Mouse (Mus musculus) MEL (cell line): ENCODE results near the gene Foxk2. TPM values are rescaled to one million over a fixed set of nuclear protein-coding genes. Genes with fewer than 3 reads are reported as not detected.
"Not testable (repeated sequence)": the region's sequence is repeated elsewhere in the genome, so short reads cannot be mapped to it uniquely, and the experiment has no call there.

ENCODE experiments used
- DNase-seq: peaks from one replicate; pipeline ENCODE4 v3.0.0; 2011; ENCODE audit warnings: low read depth, low spot score
- H3K27ac ChIP-seq: 2 replicates; pipeline ENCODE4 v1.5.1; 2012; ENCODE audit warnings: low read depth, mild to moderate bottlenecking, control low read depth, low read length, moderate library complexity; ENCODE audit not compliant: control insufficient read depth
- H3K27me3 ChIP-seq, 2 experiments: fragments of 150-350 bp in 1 of 2; sonication (generic) in 1 of 2; 2 replicates each; pipeline ENCODE4 v1.6.1; 2012; ENCODE audit warnings: low read length in 2 of 2, mild to moderate bottlenecking in 2 of 2, improper control_type of control experiment in 1 of 2, moderate library complexity in 1 of 2; ENCODE audit not compliant: insufficient read depth in 2 of 2, control insufficient read depth in 1 of 2
- H3K36me3 ChIP-seq, 2 experiments: 2 replicates each; pipeline ENCODE4 v1.6.1; 2012 to 2014; ENCODE audit warnings: low read length in 2 of 2, improper control_type of control experiment in 1 of 2, inconsistent platforms in 1 of 2, mild to moderate bottlenecking in 1 of 2; ENCODE audit not compliant: insufficient read depth in 2 of 2, control insufficient read depth in 1 of 2
- H3K4me1 ChIP-seq, 2 experiments: fragments of 150-350 bp in 1 of 2; sonication (generic) in 1 of 2; 2 replicates each; pipeline ENCODE4 v1.6.1; 2012; ENCODE audit warnings: low read length in 2 of 2, improper control_type of control experiment in 1 of 2, mild to moderate bottlenecking in 1 of 2; ENCODE audit not compliant: insufficient read depth in 2 of 2, control insufficient read depth in 1 of 2
- H3K4me3 ChIP-seq, 2 experiments: fragments of 150-350 bp in 1 of 2; sonication (generic) in 1 of 2; 2 replicates each; pipeline ENCODE4 v1.5.1; 2012; ENCODE audit warnings: low read depth in 2 of 2, low read length in 2 of 2, mild to moderate bottlenecking in 2 of 2, moderate library complexity in 2 of 2, control low read depth in 1 of 2, improper control_type of control experiment in 1 of 2; ENCODE audit not compliant: control insufficient read depth in 1 of 2, insufficient read depth in 1 of 2
- H3K79me2 ChIP-seq: 2 replicates; pipeline ENCODE4 v1.6.1; 2012; ENCODE audit warnings: mild to moderate bottlenecking, low read length, moderate library complexity; ENCODE audit not compliant: control insufficient read depth, poor library complexity, insufficient read depth
- H3K9ac ChIP-seq: 2 replicates; pipeline ENCODE4 v1.6.1; 2012; ENCODE audit warnings: low read depth, mild to moderate bottlenecking, control low read depth, low read length, moderate library complexity; ENCODE audit not compliant: control insufficient read depth, poor library complexity, severe bottlenecking
- H3K9me3 ChIP-seq: fragments of 150-350 bp; sonication (generic); replicated peaks from 2 replicates; pipeline ENCODE4 v1.6.1; 2012; ENCODE audit warnings: mild to moderate bottlenecking, low read length, improper control_type of control experiment, moderate library complexity; ENCODE audit not compliant: insufficient read depth
- CHD1 ChIP-seq: IDR thresholded peaks from 2 replicates; pipeline ENCODE4 v1.6.1; 2012; ENCODE audit warnings: low read depth, mild to moderate bottlenecking, inconsistent platforms, low read length, improper control_type of control experiment
- CHD2 ChIP-seq: IDR thresholded peaks from 2 replicates; pipeline ENCODE4 v1.6.1; 2011; ENCODE audit warnings: low read length, improper control_type of control experiment
- CTCF ChIP-seq, 3 experiments: IDR thresholded peaks in 2 of 3; conservative IDR thresholded peaks in 1 of 3; 2 replicates each; pipeline ENCODE4 v1.5.1; 2011 to 2012; ENCODE audit warnings: low read length in 3 of 3, low read depth in 2 of 3, mild to moderate bottlenecking in 2 of 3, improper control_type of control experiment in 1 of 3, inconsistent platforms in 1 of 3, mixed read lengths in 1 of 3, moderate library complexity in 1 of 3; ENCODE audit not compliant: control insufficient read depth in 1 of 3, insufficient read depth in 1 of 3, poor library complexity in 1 of 3, severe bottlenecking in 1 of 3
- ELF1 ChIP-seq: IDR thresholded peaks from 2 replicates; pipeline ENCODE4 v1.6.1; 2014; ENCODE audit warnings: low read depth, mild to moderate bottlenecking, inconsistent platforms, low read length, improper control_type of control experiment, moderate library complexity
- ETS1 ChIP-seq: IDR thresholded peaks from 2 replicates; pipeline ENCODE4 v1.6.1; 2012; ENCODE audit warnings: low read depth, mild to moderate bottlenecking, inconsistent platforms, low read length, improper control_type of control experiment, moderate library complexity
- GATA1 ChIP-seq: IDR thresholded peaks from 2 replicates; pipeline ENCODE4 v1.6.1; 2011; ENCODE audit warnings: low read depth, low read length, improper control_type of control experiment
- MAX ChIP-seq: IDR thresholded peaks from 2 replicates; pipeline ENCODE4 v1.6.1; 2011; ENCODE audit warnings: low read length, improper control_type of control experiment
- MEF2A ChIP-seq: IDR thresholded peaks from 2 replicates; pipeline ENCODE4 v1.6.1; 2014; ENCODE audit warnings: low read depth, mild to moderate bottlenecking, inconsistent platforms, low read length, improper control_type of control experiment; ENCODE audit not compliant: poor library complexity, insufficient replicate concordance, severe bottlenecking; ENCODE audit errors: extremely low read depth
- MXI1 ChIP-seq: IDR thresholded peaks from 2 replicates; pipeline ENCODE4 v1.6.1; 2011; ENCODE audit warnings: mild to moderate bottlenecking, low read depth, low read length, improper control_type of control experiment
- RAD21 ChIP-seq: IDR thresholded peaks from 2 replicates; pipeline ENCODE4 v1.6.1; 2011; ENCODE audit warnings: mild to moderate bottlenecking, low read depth, low read length, improper control_type of control experiment
- RCOR1 ChIP-seq: IDR thresholded peaks from 2 replicates; pipeline ENCODE4 v1.6.1; 2012; ENCODE audit warnings: low read depth, mild to moderate bottlenecking, inconsistent platforms, low read length, improper control_type of control experiment
- SIN3A ChIP-seq: IDR thresholded peaks from 2 replicates; pipeline ENCODE4 v1.6.1; 2012; ENCODE audit warnings: low read length, improper control_type of control experiment, inconsistent platforms
- SMC3 ChIP-seq: IDR thresholded peaks from 2 replicates; pipeline ENCODE4 v1.6.1; 2011; ENCODE audit warnings: low read depth, low read length, improper control_type of control experiment
- TAL1 ChIP-seq: IDR thresholded peaks from 2 replicates; pipeline ENCODE4 v1.6.1; 2012; ENCODE audit warnings: mild to moderate bottlenecking, inconsistent platforms, low read length, moderate library complexity, mixed read lengths
- TBP ChIP-seq: IDR thresholded peaks from 2 replicates; pipeline ENCODE4 v1.8.0; 2011; ENCODE audit warnings: low read depth, low read length, improper control_type of control experiment
- ZNF384 ChIP-seq: IDR thresholded peaks from 2 replicates; pipeline ENCODE4 v1.6.1; 2012; ENCODE audit warnings: low read depth, mild to moderate bottlenecking, inconsistent platforms, low read length, improper control_type of control experiment
- polyA plus RNA-seq, 2 experiments: library from polyadenylated mRNA; stranded (reverse) in 1 of 2; unstranded in 1 of 2; fragments of >175 nt in 1 of 2; fragments of >200 nt in 1 of 2; gene quantifications; 2 replicates each; pipeline versions ENCODE4 v1.2.1 to v1.2.4; 2012; ENCODE audit warnings: low replicate concordance in 2 of 2, low read depth in 1 of 2; ENCODE audit not compliant: insufficient read length in 2 of 2, insufficient read depth in 1 of 2, missing spikeins in 1 of 2
- total RNA-seq: library from RNA; depleted of rRNA; stranded (reverse); fragments of 300-350 nt; gene quantifications from 2 replicates; pipeline ENCODE4 v1.2.3, GENCODE M21; 2012

The Foxk2 gene
- total and polyA plus RNA-seq, 3 experiments = 64.5 to 317 (median 68.0) TPM

DNA sequence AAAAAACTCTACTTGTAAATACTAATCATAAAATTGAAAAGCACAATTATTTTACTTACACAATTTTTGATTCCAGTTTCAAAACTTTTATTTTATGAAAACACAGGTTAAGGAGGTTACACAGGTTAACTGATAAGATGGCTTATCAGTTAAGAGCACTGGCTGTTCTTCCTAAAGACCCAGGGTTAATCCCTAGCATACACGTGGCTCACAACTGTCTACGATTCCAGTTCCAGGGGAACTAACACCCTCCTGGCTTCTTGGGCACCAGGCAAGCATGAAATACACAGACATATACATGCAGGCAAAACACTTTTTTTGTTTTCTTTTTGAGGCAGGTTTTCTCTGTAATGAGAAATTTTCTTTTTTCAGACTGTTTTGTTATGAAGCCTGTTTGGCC, 88.4 kb downstream of the Foxk2 start:
- Histone ChIP-seq H3K27me3 (no peaks in the 10 kb centered on the region), H3K4me3 (no peak overlapping the region), H3K4me1 (peaks cover 10 to 14% of the 10 kb centered on the region in 2 experiments; a peak in 3 of 4 replicates), H3K9me3 (no peaks in the 10 kb centered on the region), H3K27ac (no peak overlapping the region), H3K9ac (no peak overlapping the region), H3K36me3 (peaks cover 13 to 42% of the 10 kb centered on the region in 2 experiments), H3K79me2 (peaks cover 51% of the 10 kb centered on the region)
- TF ChIP-seq GATA1 (peak; percentile 38; the same call in 1 of the 2 replicates), ETS1 (no peak), ELF1 (no peak), MXI1 (no peak), CHD1 (no peak), MAX (no peak), RAD21 (no peak), TAL1 (no peak), MEF2A (no peak)
- DNase-seq = no peak

DNA sequence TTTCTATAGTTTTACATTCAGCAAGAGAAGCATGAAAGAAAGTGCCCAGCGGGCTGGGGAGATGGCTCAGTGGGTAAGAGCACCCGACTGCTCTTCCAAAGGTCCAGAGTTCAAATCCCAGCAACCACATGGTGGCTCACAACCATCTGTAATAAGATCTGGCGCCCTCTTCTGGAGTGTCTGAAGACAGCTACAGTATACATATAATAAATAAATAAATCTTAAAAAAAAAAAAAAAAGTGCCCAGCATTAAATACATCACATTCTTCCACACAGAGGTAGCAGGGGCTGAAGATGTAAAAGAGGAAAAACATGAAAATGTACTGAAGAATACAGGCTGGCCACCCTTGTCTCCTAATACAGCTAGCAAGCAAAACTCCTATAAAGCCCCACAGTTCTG, 88.9 kb downstream of the Foxk2 start:
- peaks cover 13 to 37% of the 10 kb centered on the region in 2 experiments for H3K36me3 ChIP-seq
- H3K27ac ChIP-seq, H3K9me3 ChIP-seq, H3K9ac ChIP-seq, H3K4me3 ChIP-seq, H3K27me3 ChIP-seq, DNase-seq: not testable (repeated sequence)
- peaks cover 8 to 10% of the 10 kb centered on the region in 2 experiments; a peak in 3 of 4 replicates for H3K4me1 ChIP-seq
- peaks cover 56% of the 10 kb centered on the region for H3K79me2 ChIP-seq
- TF ChIP-seq ZNF384 = peak; percentile 81
- TF ChIP-seq CTCF (IDR thresholded peaks at IDR 0.05 in 2 of 3, conservative IDR thresholded peaks at IDR 0.05 in 1 of 3; ENCODE audit: control insufficient read depth in 1 of 3, insufficient read depth in 1 of 3, low read depth in 2 of 3, low read length in 3 of 3, poor library complexity in 1 of 3, severe bottlenecking in 1 of 3) = peak in 2 of 3 experiments; percentile 23 to 27; a peak in 1 of 6 replicates
- TF ChIP-seq RAD21 = peak; percentile 12
- 0 out of 2 replicates have a peak, but pooled peaks have one; percentile 2 for TF ChIP-seq SMC3

DNA sequence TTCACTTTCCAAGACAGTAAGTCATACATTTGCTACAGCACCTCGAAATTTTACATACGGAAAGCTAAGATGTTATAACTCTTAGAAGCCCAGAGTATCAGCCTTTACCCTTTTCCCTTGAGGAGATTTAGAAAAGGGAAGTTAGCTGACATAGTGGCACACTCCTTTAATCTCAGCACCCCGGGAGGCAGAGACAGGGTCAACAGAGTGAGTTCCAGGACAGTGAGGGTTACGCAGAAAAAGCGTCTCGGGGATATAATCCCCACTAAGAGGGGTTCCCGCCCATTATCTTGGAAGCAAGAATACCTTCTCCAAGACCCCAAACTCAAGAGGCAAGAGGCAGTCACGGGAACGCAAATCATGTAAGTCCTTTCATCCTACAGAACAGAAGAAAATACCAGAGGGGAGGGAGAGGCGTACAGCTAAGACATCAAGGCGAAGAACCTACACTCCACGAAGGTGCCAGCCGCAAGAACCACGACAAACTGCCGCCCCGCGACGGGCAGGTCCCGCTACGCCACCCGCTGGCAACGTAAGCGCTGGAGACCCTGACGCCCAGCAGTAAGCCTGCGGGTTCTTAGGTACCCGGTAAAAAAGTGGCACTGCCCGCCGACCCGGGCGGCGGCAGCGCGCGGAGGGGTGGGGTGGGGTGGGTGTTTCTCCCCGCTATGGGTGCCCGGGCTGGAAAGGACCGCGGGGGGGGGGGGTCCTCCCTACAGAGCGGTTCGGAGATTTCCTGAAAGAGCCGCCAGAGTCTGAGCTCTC, 93.7 kb downstream of the Foxk2 start:
- Histone ChIP-seq H3K27me3 (no peaks in the 10 kb centered on the region), H3K4me3 (peak overlapping the region; percentile 74 to 85), H3K9me3 (no peaks in the 10 kb centered on the region), H3K4me1 (peaks cover 2 to 15% of the 10 kb centered on the region in 2 experiments; a peak in 3 of 4 replicates), H3K36me3 (peaks cover 2 to 29% of the 10 kb centered on the region in 2 experiments), H3K79me2 (peaks cover 52% of the 10 kb centered on the region), H3K9ac (peak overlapping the region; percentile 79), H3K27ac (peak overlapping the region; percentile 46; the same call in 1 of the 2 replicates)
- peak; percentile 81 for DNase-seq
- peak; percentile 92 for TF ChIP-seq MXI1
- TF ChIP-seq SMC3 = peak; percentile 16; the same call in 1 of the 2 replicates
- no peak for TF ChIP-seq GATA1
- TF ChIP-seq TBP = no peak
- peak; percentile 55 for TF ChIP-seq SIN3A
- peak; percentile 59 for TF ChIP-seq RCOR1
- TF ChIP-seq CHD2 = no peak
- TF ChIP-seq CTCF (IDR thresholded peaks at IDR 0.05 in 2 of 3, conservative IDR thresholded peaks at IDR 0.05 in 1 of 3; ENCODE audit: control insufficient read depth in 1 of 3, insufficient read depth in 1 of 3, low read depth in 2 of 3, low read length in 3 of 3, poor library complexity in 1 of 3, severe bottlenecking in 1 of 3) = peak in 2 of 3 experiments; percentile 5 to 41; a peak in 3 of 6 replicates
